Mouse (Mus musculus) ES-Bruce4 (cell line): ENCODE data around the gene Col1a1. TPM values are rescaled to one million over a fixed set of nuclear protein-coding genes. Genes with fewer than 3 reads are reported as not detected.

ENCODE experiments used
- H3K27ac ChIP-seq: 2 replicates; pipeline ENCODE4 v1.5.1; 2012; ENCODE audit warnings: low read length, inconsistent platforms; ENCODE audit not compliant: insufficient read depth
- H3K27me3 ChIP-seq: 2 replicates; pipeline ENCODE4 v1.6.1; 2012; ENCODE audit warnings: mild to moderate bottlenecking, low read length, inconsistent platforms; ENCODE audit not compliant: control insufficient read depth, poor library complexity, insufficient read depth, severe bottlenecking
- H3K36me3 ChIP-seq: 2 replicates; pipeline ENCODE4 v1.6.1; 2012; ENCODE audit warnings: inconsistent platforms, mild to moderate bottlenecking, low read length, moderate library complexity; ENCODE audit not compliant: control insufficient read depth, poor library complexity, insufficient read depth, severe bottlenecking
- H3K4me1 ChIP-seq: one replicate; pipeline ENCODE4 v1.8.1; 2011; ENCODE audit warnings: low read length; ENCODE audit not compliant: control insufficient read depth, insufficient read depth
- H3K4me3 ChIP-seq: 2 replicates; pipeline ENCODE4 v1.5.1; 2011; ENCODE audit warnings: low read depth, mild to moderate bottlenecking, low read length
- H3K9ac ChIP-seq: 2 replicates; pipeline ENCODE4 v1.6.1; 2012; ENCODE audit warnings: low read depth, mild to moderate bottlenecking, inconsistent platforms; ENCODE audit not compliant: poor library complexity, severe bottlenecking
- H3K9me3 ChIP-seq: replicated peaks from 2 replicates; pipeline ENCODE4 v1.6.1; 2012; ENCODE audit warnings: mild to moderate bottlenecking, low read length, inconsistent platforms; ENCODE audit not compliant: control insufficient read depth, poor library complexity, insufficient read depth, severe bottlenecking
- CTCF ChIP-seq: IDR thresholded peaks from one replicate; pipeline ENCODE4 v1.8.1; 2011; ENCODE audit warnings: low read depth, low read length
- EP300 ChIP-seq: IDR thresholded peaks from 2 replicates; pipeline ENCODE4 v1.6.1; 2011; ENCODE audit warnings: low read depth, low read length; ENCODE audit not compliant: insufficient read depth
- POLR2A ChIP-seq: IDR thresholded peaks from one replicate; pipeline ENCODE4 v1.8.1; 2011; ENCODE audit warnings: low read length; ENCODE audit not compliant: insufficient read depth
- polyA plus RNA-seq: library from polyadenylated mRNA; stranded (reverse); fragments of >200 nt; gene quantifications from 2 replicates; pipeline ENCODE4 v1.2.4, GENCODE M21; 2011; ENCODE audit warnings: low read depth; ENCODE audit not compliant: missing spikeins, insufficient read depth, insufficient read length

Gene Col1a1
- polyA plus RNA-seq, 1 experiment, result 17.1 TPM

DNA sequence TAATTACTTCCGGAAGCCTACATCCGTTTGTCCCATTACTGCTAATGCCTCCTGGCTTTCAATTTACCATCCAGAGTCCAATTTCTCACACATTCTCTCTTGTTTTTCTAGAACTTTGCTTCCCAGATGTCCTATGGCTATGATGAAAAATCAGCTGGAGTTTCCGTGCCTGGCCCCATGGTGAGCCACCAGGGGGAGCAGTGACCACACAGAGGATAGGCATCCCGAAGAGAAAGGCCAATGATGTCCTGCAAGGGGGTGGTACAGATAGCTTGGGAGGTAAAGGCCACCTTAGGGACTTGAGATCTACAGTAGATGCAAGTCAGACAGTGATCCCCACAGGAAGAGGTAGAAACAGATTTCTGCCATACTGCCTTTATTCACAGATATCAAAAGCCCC, 3.3 kb downstream of the Col1a1 start:
- TF ChIP-seq CTCF (peak; percentile 96), POLR2A (no peak)
- H3K36me3 ChIP-seq, result no peaks in the 10 kb centered on the region
- no peaks in the 10 kb centered on the region for H3K9me3 ChIP-seq
- H3K4me1 ChIP-seq, result peaks cover 2% of the 10 kb centered on the region
- no peak overlapping the region for H3K27ac ChIP-seq
- no peak overlapping the region for H3K9ac ChIP-seq
- H3K4me3 ChIP-seq, result no peak overlapping the region
- H3K27me3 ChIP-seq, result no peaks in the 10 kb centered on the region; the same call in 1 of the 2 replicates

DNA sequence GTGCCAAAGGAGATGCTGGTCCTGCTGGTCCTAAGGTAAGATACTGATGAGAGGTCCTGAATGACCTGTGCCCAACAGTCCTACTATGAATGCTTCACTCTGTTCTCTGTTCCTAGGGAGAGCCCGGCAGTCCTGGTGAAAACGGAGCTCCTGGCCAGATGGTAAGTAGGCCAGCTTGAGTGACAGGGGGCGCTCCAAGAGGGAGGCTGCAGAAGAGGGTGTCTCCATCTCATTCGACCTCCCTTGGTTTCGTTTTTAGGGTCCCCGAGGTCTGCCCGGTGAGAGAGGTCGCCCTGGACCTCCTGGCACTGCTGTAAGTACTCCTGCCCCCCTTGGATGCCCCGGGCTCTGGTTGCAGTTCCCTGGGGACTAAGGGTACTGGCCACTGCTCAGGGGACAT, 5.1 kb downstream of the Col1a1 start:
- Histone ChIP-seq H3K9me3 (no peaks in the 10 kb centered on the region), H3K36me3 (no peaks in the 10 kb centered on the region), H3K27ac (no peak overlapping the region), H3K4me1 (peaks cover 2% of the 10 kb centered on the region), H3K27me3 (no peaks in the 10 kb centered on the region), H3K4me3 (no peak overlapping the region), H3K9ac (no peak overlapping the region)
- no peak for TF ChIP-seq EP300
- no peak for TF ChIP-seq POLR2A

DNA sequence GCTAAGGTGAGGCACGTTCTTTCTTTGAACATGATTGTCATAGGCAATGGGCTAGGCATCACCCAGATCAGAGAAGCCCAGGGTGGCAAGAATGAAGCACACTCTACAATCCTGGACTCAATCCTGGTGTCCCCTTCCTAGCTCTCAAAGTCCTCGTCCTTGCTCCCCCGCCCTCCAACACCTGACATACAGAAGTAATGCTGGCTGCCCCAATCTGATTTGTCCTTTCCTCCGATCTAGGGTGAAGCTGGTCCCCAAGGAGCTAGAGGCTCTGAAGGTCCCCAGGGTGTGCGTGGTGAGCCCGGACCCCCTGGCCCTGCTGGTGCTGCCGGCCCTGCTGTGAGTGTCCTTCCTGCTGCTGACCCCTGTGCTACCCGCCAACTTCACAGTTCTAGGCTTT, 5.8 kb downstream of the Col1a1 start:
- no peak overlapping the region for H3K9ac ChIP-seq
- H3K36me3 ChIP-seq, result no peaks in the 10 kb centered on the region
- no peak overlapping the region for H3K27ac ChIP-seq
- H3K4me1 ChIP-seq, result peaks cover 2% of the 10 kb centered on the region
- H3K9me3 ChIP-seq, result no peaks in the 10 kb centered on the region
- no peak overlapping the region for H3K4me3 ChIP-seq
- TF ChIP-seq POLR2A, result no peak
- H3K27me3 ChIP-seq, result no peaks in the 10 kb centered on the region

DNA sequence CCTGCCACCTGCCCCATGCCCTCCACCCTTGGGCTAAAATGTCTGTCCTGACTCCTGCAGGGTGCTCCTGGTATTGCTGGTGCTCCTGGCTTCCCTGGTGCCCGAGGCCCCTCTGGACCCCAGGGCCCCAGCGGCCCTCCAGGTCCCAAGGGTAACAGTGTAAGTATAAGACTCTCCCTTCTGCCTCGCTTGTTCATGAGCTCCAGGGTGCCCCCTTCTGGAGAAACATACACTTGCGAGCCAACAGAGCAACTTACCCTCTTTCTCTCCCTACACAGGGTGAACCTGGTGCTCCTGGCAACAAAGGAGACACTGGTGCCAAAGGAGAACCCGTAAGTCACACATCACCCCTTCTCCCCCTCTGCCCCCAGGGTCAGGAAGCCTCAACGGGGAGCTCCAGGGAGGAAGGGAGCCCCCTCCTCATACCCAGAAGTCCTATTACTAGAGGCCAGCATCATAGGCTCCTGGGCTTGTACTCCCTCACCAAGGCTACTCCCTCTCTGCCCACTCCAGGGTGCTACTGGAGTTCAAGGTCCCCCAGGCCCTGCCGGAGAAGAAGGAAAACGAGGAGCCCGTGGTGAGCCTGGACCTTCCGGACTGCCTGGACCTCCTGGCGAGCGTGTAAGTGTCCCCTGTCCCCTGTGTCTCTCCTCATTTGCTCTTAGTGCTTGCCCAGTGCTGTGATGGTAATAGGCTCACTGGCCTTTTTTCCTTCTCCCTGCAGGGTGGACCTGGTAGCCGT, 6.4 kb downstream of the Col1a1 start:
- TF ChIP-seq CTCF, result peak; percentile 61
- no peak for TF ChIP-seq EP300
- no peak overlapping the region for H3K27ac ChIP-seq
- H3K9ac ChIP-seq, result no peak overlapping the region
- H3K27me3 ChIP-seq, result no peaks in the 10 kb centered on the region
- no peaks in the 10 kb centered on the region for H3K9me3 ChIP-seq
- no peak overlapping the region for H3K4me3 ChIP-seq
- peaks cover 2% of the 10 kb centered on the region for H3K4me1 ChIP-seq
- no peaks in the 10 kb centered on the region for H3K36me3 ChIP-seq

DNA sequence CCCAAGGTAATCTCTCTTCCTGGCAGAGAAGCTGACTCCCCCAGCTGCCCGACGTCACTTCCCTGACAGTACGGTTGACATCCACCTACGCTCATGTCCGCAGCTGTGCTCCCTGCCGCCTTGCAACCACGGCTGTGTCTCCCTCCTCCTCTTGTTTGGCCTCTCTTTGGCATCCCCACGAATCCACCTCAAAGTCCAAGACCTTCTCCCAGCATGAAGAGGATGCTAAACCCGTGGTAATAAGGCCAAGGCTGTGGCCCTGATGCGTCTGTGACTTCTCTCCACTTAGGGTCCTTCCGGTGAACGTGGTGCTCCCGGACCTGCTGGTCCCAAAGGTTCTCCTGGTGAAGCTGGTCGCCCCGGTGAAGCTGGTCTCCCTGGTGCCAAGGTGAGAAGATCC, 7.0 kb downstream of the Col1a1 start:
- Histone ChIP-seq H3K9me3 (no peaks in the 10 kb centered on the region), H3K36me3 (no peaks in the 10 kb centered on the region), H3K9ac (no peak overlapping the region), H3K4me3 (no peak overlapping the region), H3K27ac (no peak overlapping the region), H3K27me3 (no peaks in the 10 kb centered on the region), H3K4me1 (no peaks in the 10 kb centered on the region)
- TF ChIP-seq POLR2A, result no peak
- no peak for TF ChIP-seq EP300
- TF ChIP-seq CTCF, result no peak

DNA sequence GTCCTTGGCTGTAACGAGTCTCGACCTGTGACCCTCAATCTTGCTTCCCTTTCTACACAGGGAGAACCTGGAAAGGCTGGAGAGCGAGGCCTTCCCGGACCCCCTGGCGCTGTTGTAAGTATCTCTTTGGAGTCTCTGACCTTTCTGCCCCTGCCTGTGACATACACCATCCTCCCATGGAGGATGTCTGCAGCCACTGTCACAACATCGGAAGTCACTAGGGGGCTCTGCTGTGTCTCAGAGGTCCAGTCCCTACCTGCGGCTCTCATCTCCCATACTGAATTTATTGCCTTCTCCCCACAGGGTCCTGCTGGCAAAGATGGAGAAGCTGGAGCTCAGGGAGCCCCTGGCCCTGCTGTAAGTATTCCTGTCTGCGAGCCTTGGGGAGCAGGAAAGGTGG, 8.3 kb downstream of the Col1a1 start:
- TF ChIP-seq CTCF (peak; percentile 56), EP300 (no peak), POLR2A (no peak)
- Histone ChIP-seq H3K4me1 (no peaks in the 10 kb centered on the region), H3K4me3 (no peak overlapping the region), H3K9ac (no peak overlapping the region), H3K36me3 (no peaks in the 10 kb centered on the region), H3K27ac (no peak overlapping the region), H3K27me3 (no peaks in the 10 kb centered on the region), H3K9me3 (no peaks in the 10 kb centered on the region)
